Mouse (Mus musculus) ES-E14 (cell line): ENCODE results near the gene Zfp974.
"Not testable (repeated sequence)": the region's sequence is repeated elsewhere in the genome, so short reads cannot be mapped to it uniquely, and the experiment has no call there.

ENCODE experiments used
- MAFK ChIP-seq: IDR thresholded peaks from 2 replicates; pipeline ENCODE4 v1.6.1; 2014; ENCODE audit warnings: mild to moderate bottlenecking, low read depth, low read length, inconsistent platforms; ENCODE audit not compliant: insufficient read depth
- ZNF384 ChIP-seq: IDR thresholded peaks from 2 replicates; pipeline ENCODE4 v1.6.1; 2012; ENCODE audit warnings: low read depth, low read length, inconsistent platforms

- TF ChIP-seq ZNF384, MAFK: not testable (repeated sequence)
Observed at GRCm38 (mm10) chr7:27941869-27942268, 12.6 kb upstream of the Zfp974 start.
